Mouse (Mus musculus) urinary bladder, postnatal 25 days (tissue): ENCODE data around the gene Bmx.

Experiments used
- DNase-seq: peaks from one replicate; pipeline ENCODE4 v3.0.0; 2022; ENCODE audit warnings: low spot score

Bmx gene

GRCm38 (mm10) chrX:164258057-164258456 is at the start of gene Bmx:
TSS of gene Bmx (minus strand) at chrX:164258193.
- DNase-seq = no peak

GRCm38 (mm10) chrX:164306250-164306649 is 48.3 kb upstream of the Bmx start:
- DNase-seq = no peak

- DNase-seq = no peak
These were observed 33.2 kb upstream of the Bmx start for GRCm38 (mm10) chrX:164291147-164291546.

GRCm38 (mm10) chrX:164287077-164287476 is 29.1 kb upstream of the Bmx start:
- no peak for DNase-seq

GRCm38 (mm10) chrX:164283808-164284207 is 25.8 kb upstream of the Bmx start:
- no peak for DNase-seq

- DNase-seq = no peak
These were observed 23.1 kb upstream of the Bmx start for GRCm38 (mm10) chrX:164280918-164281647.

- DNase-seq = no peak
These were observed 17.5 kb upstream of the Bmx start for GRCm38 (mm10) chrX:164275536-164275935.

- no peak for DNase-seq
These were observed 12.6 kb upstream of the Bmx start for GRCm38 (mm10) chrX:164270603-164271002.

GRCm38 (mm10) chrX:164269285-164269761 is 11.3 kb upstream of the Bmx start, which contains the start of gene Pir:
TSS of gene Pir (plus strand) at chrX:164269371.
- DNase-seq = peak; percentile 25

- no peak for DNase-seq
These were observed 6.9 kb upstream of the Bmx start for GRCm38 (mm10) chrX:164264861-164265260.

- no peak for DNase-seq
These were observed 4.3 kb upstream of the Bmx start for GRCm38 (mm10) chrX:164262286-164262685.

- no peak for DNase-seq
These were observed 669 bp upstream of the Bmx start for GRCm38 (mm10) chrX:164258662-164259061.

GRCm38 (mm10) chrX:164256527-164256926 is 1.5 kb downstream of the Bmx start:
- DNase-seq = no peak

- no peak for DNase-seq
These were observed 11.3 kb downstream of the Bmx start for GRCm38 (mm10) chrX:164246722-164247121.

- DNase-seq = no peak
These were observed 12.3 kb downstream of the Bmx start for GRCm38 (mm10) chrX:164245714-164246113.

- no peak for DNase-seq
These were observed 24.6 kb downstream of the Bmx start for GRCm38 (mm10) chrX:164233380-164233779.

- DNase-seq = no peak
These were observed 36.0 kb downstream of the Bmx start for GRCm38 (mm10) chrX:164221989-164222388.

GRCm38 (mm10) chrX:164200547-164200946 is 57.4 kb downstream of the Bmx start:
- DNase-seq = no peak

- DNase-seq = no peak
These were observed 60.3 kb downstream of the Bmx start for GRCm38 (mm10) chrX:164197679-164198078.

- no peak for DNase-seq
These were observed 68.1 kb downstream of the Bmx start for GRCm38 (mm10) chrX:164189880-164190279.

- DNase-seq = no peak
These were observed 74.1 kb downstream of the Bmx start for GRCm38 (mm10) chrX:164183844-164184243.

- peak; percentile 19 for DNase-seq
These were observed 78.2 kb downstream of the Bmx start for GRCm38 (mm10) chrX:164179746-164180145.

- DNase-seq = no peak
These were observed 79.1 kb downstream of the Bmx start for GRCm38 (mm10) chrX:164178856-164179255.

GRCm38 (mm10) chrX:164175780-164176179 is 82.2 kb downstream of the Bmx start:
- DNase-seq = no peak
